Mouse (Mus musculus): ENCODE measurements around the gene Vav1.

GRCm38 (mm10) chr17:57275111-57275996, 3.5 kb upstream of the Vav1 start:
- TF ChIP-seq MAX (IDR thresholded peaks at IDR 0.05; ENCODE audit: low read length): peak; percentile 51; the same call in 1 of the 2 replicates
- TF ChIP-seq CTCF (IDR thresholded peaks at IDR 0.05 in 2 of 3, conservative IDR thresholded peaks at IDR 0.05 in 1 of 3; ENCODE audit: control insufficient read depth in 1 of 3, insufficient read depth in 1 of 3, low read depth in 2 of 3, low read length in 3 of 3, poor library complexity in 1 of 3, severe bottlenecking in 1 of 3): peak in 1 of 3 experiments; percentile 12; a peak in 1 of 6 replicates
- no peak for TF ChIP-seq TAL1 (IDR thresholded peaks at IDR 0.05; ENCODE audit: low read length)
- TF ChIP-seq GATA1 (IDR thresholded peaks at IDR 0.05; ENCODE audit: low read depth, low read length): no peak
- no peak for TF ChIP-seq RCOR1 (IDR thresholded peaks at IDR 0.05; ENCODE audit: low read depth, low read length)
- TF ChIP-seq TCF12 (IDR thresholded peaks at IDR 0.05; ENCODE audit: low read depth, low read length): no peak
- TF ChIP-seq RAD21 (IDR thresholded peaks at IDR 0.05; ENCODE audit: low read depth, low read length): no peak
- TF ChIP-seq ELF1 (IDR thresholded peaks at IDR 0.05; ENCODE audit: low read depth, low read length): 0 out of 2 replicates have a peak, but pooled peaks have one; percentile 19
- no peak for TF ChIP-seq MYC (IDR thresholded peaks at IDR 0.05; ENCODE audit: low read depth, low read length)
- no peak for TF ChIP-seq EP300 (IDR thresholded peaks at IDR 0.05; ENCODE audit: low read depth in 1 of 2, low read length in 2 of 2)
- TF ChIP-seq POLR2A (IDR thresholded peaks at IDR 0.05; ENCODE audit: control insufficient read depth in 1 of 2, insufficient read depth in 1 of 2, low read depth in 1 of 2, low read length in 2 of 2, poor library complexity in 1 of 2): peak; percentile 25 to 42; a peak in 1 of 4 replicates

Data from MEL (cell line).